Mouse (Mus musculus) 3134 (cell line): ENCODE data around the gene Pld5.

Experiments
- DNase-seq: peaks from one replicate; pipeline ENCODE4 v3.0.0-alpha.2; 2011; ENCODE audit warnings: low spot score; ENCODE audit not compliant: insufficient read length; ENCODE audit errors: extremely low read depth

Gene Pld5

GRCm38 (mm10) chr1:175967004-175967745 lies 307.9 kb downstream of the Pld5 start:
- no peak for DNase-seq

- no peak for DNase-seq
These were observed 313.3 kb downstream of the Pld5 start for GRCm38 (mm10) chr1:175961786-175962185.

- no peak for DNase-seq
These were observed 324.3 kb downstream of the Pld5 start for GRCm38 (mm10) chr1:175950851-175951250.

- no peak for DNase-seq
These were observed 324.7 kb downstream of the Pld5 start for GRCm38 (mm10) chr1:175950421-175950820.

GRCm38 (mm10) chr1:175946718-175947315 lies 328.3 kb downstream of the Pld5 start:
- DNase-seq = no peak

GRCm38 (mm10) chr1:175943168-175943567 lies 331.9 kb downstream of the Pld5 start:
- no peak for DNase-seq

GRCm38 (mm10) chr1:175938731-175939130 lies 336.4 kb downstream of the Pld5 start:
- DNase-seq = no peak

GRCm38 (mm10) chr1:175936282-175936737 lies 338.8 kb downstream of the Pld5 start:
- DNase-seq = no peak

- DNase-seq = no peak
These were observed 343.7 kb downstream of the Pld5 start for GRCm38 (mm10) chr1:175931391-175931790.

GRCm38 (mm10) chr1:175923848-175924787 lies 351.0 kb downstream of the Pld5 start:
- no peak for DNase-seq

- no peak for DNase-seq
These were observed 354.0 kb downstream of the Pld5 start for GRCm38 (mm10) chr1:175921091-175921490.

GRCm38 (mm10) chr1:175920029-175920428 lies 355.1 kb downstream of the Pld5 start, which contains the start of gene Gm38100:
Gm38100 (plus strand) TSS chr1:175920329.
- DNase-seq = no peak

- DNase-seq = no peak
These were observed 361.3 kb downstream of the Pld5 start for GRCm38 (mm10) chr1:175913728-175914303.
